Mouse (Mus musculus): ENCODE results near the gene 2900026A02Rik. TPM values are rescaled to one million over a fixed set of nuclear protein-coding genes. Genes with fewer than 3 reads are reported as not detected.

2900026A02Rik gene
- 4.6 TPM for polyA plus RNA-seq (2017; shearing (Covaris generic))

GRCm38 (mm10) chr5:113221147-113221865 lies at the start of gene 2900026A02Rik:
Gene 2900026A02Rik, minus strand, starts transcription at chr5:113221236.

DNA sequence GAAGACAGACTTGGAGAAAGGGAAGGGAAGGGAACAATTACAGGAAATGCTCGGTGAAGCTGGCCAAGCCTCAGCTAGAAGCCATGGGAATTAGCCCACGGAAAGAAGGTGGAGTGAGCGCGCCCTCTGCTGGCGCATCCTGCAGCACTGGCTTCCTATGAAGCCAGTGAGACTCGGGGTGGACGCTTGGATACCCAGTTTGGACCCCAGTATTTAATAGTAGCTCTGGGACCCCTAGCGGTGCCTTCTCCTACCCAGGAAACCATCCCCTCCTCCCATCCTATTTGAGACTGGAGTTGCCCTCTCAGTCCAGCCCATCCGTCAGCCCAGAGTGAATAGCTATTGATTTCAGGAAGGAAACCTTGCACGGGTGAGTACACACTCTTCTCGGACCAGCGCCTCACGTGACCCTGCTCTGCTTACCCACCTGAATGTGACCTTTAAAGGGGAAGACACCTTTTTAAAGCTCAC lies 5.6 kb upstream of the 2900026A02Rik start, which contains the start of gene Tmem211:
Gene Tmem211 (plus strand): TSS at position 278 of the 471 bp plus-strand sequence.

DNA sequence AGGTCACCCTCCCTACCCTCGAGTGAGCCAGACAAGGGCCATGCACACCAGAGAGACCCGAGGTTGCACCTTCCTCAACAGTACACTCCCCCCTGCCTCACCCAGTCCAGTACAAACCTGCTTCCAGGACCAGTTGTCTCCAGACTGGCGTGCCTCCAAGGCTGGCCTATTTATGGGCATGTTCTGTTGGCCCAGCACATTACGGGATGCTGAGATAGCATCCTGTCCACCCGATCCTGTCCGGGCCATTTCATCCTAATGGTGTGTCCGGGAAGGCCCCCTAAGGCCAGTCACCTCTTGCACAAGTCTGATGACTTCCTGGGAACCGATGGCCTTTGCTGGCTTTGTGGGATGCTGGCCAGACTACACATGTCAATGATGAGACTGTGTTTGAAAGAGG lies 139.6 kb downstream of the 2900026A02Rik start, which contains the start of gene Crybb3:
Gene Crybb3 (minus strand): TSS at position 146 of the 400 bp plus-strand sequence.

DNA sequence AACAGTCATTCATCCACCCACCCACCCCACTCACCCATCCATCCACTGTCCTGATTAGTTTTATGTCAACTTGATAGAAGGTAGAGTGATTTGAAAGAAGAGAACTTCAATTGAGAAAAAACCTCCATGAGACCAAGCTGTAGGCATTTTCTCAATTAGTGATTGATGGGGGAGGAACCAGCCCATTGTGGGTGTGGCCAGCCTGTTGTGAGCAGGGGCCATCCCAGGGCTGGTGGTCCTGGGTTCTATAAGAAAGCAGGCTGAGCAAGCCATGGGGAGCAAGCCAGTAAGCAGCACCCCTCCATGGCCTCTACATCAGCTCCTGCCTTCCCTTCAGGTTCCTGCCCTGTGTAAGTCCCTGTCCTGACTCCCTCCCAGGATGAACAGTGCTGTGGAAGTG lies 151.0 kb downstream of the 2900026A02Rik start, which contains the start of gene Crybb2:
Gene Crybb2 (minus strand): TSS at position 101 of the 400 bp plus-strand sequence.

Other genes with a start within 250 kb of the 2900026A02Rik start
- 0.12 TPM for gene Grk3, start 205.4 kb downstream of the 2900026A02Rik start, polyA plus RNA-seq (2017; shearing (Covaris generic))
- gene Crybb2, start 151.1 kb downstream of the 2900026A02Rik start, polyA plus RNA-seq (2017; shearing (Covaris generic)): not detected
- gene Crybb3, start 139.7 kb downstream of the 2900026A02Rik start, polyA plus RNA-seq (2017; shearing (Covaris generic)): not detected
- gene Tmem211, start 5.7 kb upstream of the 2900026A02Rik start, polyA plus RNA-seq (2017; shearing (Covaris generic)): not detected
- gene Sgsm1, start 89.5 kb upstream of the 2900026A02Rik start, polyA plus RNA-seq (2017; shearing (Covaris generic)): not detected
- gene Aym1, start 136.1 kb upstream of the 2900026A02Rik start, polyA plus RNA-seq (2017; shearing (Covaris generic)): not detected